Mouse (Mus musculus): ENCODE results near the gene Agbl3.

Gene Agbl3

DNA sequence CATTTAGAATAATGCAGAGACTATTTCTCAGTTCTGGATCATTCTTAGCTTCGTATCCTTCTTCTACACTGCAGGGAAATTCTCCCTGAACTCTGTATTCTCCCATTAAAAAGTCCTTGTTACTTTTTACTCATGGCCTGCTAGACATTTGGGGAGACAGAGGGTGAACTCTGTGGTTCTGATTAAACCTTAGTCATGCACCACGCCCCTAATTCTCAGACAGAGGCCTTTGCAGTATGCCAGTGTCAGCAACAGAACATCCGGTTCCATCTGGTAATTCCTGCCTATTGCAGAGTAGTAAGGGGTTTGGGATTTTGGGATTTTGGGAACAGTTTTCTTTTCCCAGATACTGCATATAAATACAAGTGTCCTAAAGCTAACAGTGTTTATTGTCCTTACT, 16.6 kb downstream of the Agbl3 start:
- peak; percentile 84 for DNase-seq (ENCODE audit: inconsistent ontology term)

DNA sequence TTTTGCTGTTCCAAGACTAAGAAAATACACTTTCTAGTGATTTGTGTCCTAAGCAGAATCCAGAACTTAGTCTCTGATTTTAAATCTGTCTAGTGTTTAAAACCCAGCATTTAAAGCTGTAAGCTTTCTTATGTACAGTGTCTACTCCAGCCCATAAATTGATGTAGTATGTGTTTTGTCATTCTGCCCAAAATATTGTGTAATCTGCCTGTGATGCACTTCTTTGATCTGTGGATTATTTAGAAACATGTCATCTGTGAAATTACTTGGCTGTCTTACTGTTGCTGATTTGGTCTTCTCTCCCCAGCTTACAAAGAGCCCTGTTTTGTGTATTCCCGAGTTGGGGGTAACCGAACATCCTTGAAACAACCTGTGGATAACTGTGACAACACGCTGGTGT, 17.7 kb downstream of the Agbl3 start:
- peak; percentile 57 for DNase-seq (ENCODE audit: inconsistent ontology term)

GRCm38 (mm10) chr6:34805582-34805981, 25.4 kb downstream of the Agbl3 start:
- DNase-seq (ENCODE audit: inconsistent ontology term) = no peak

DNA sequence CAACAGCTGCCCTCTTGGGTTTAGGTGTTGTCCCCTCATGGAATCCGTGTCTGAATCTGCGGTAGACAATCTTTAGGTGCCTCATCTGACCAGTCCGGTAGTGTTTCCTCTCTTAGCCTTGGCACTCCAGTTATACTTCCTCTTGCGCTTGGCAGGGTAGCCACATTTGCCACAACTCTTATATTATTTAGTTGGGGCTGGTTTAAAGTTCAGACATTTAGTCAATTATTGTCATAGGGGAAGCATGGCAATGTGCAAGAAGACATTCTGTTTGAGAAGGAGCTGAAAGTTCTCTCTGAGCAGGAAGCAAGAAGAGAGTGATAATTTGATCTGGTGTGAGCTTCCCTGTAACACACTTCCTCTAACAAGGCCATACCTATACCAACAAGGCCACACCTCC, 30.4 kb downstream of the Agbl3 start:
- DNase-seq (ENCODE audit: inconsistent ontology term) = no peak

GRCm38 (mm10) chr6:34824406-34824805, 44.2 kb downstream of the Agbl3 start:
- no peak for DNase-seq (ENCODE audit: inconsistent ontology term)

- no peak for DNase-seq (ENCODE audit: inconsistent ontology term)
Measured at GRCm38 (mm10) chr6:34832352-34832751, 52.1 kb downstream of the Agbl3 start.

GRCm38 (mm10) chr6:34861546-34862053, 81.4 kb downstream of the Agbl3 start:
- no peak for DNase-seq (ENCODE audit: inconsistent ontology term)

DNA sequence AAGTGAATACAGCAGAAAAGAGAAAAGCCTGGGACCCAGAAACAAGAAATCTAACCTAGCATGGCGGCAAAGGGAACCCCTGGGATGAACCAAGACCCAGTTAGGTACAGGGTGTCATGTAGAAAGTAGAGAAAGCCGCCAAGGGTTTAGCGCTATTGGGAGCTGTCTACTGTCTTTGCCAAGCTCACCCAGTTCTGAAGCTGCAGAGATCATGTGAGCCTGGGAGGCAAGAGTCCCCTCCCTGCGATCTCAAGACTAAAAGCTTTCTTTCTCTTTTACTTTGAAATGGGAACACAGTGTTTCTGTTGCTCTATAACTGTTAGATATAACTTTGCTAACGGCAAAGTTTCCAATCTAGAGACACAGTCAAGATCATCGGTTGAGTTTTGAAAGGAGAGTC, 82.1 kb downstream of the Agbl3 start:
- no peak for DNase-seq (ENCODE audit: inconsistent ontology term)

- peak; percentile 54 for DNase-seq (ENCODE audit: inconsistent ontology term)
Measured at GRCm38 (mm10) chr6:34862791-34863403, 82.7 kb downstream of the Agbl3 start, which contains the start of gene Tmem140. Gene Tmem140, plus strand, starts transcription at chr6:34863146.

DNA sequence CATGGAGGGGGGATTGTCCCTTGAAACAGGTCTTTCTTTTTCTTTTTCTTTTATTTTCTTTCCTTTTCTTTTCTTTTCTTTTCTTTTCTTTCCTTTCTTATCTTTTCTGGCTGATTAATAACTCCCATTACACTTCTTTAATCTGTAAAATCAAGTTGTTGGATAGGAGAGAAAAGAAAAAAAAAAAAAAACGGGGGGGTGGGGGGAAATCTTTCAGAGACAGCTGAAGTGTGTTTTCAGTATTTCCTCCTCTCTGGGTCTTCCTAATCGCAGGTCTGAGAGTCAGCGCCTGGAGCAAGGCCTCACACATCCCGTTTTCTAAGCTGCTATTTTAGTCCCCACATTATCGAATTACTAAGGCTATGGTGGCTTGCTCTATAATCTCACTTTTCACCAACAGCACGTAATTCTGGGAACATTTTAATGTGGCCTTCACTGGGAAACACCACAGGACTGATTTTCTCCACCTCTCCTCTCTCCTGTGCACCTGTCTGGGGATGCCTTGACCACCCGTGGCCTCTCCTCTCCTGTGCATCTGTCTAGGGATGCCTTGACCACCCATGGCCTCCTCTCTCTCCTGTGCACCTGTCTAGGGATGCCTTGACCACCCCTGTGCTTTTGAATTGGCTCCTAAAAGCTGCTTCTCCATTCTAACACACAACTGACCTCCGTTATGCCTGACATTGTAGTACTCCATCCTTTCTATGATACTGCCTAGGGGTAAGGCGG, 83.7 kb downstream of the Agbl3 start:
- no peak for DNase-seq (ENCODE audit: inconsistent ontology term)

DNA sequence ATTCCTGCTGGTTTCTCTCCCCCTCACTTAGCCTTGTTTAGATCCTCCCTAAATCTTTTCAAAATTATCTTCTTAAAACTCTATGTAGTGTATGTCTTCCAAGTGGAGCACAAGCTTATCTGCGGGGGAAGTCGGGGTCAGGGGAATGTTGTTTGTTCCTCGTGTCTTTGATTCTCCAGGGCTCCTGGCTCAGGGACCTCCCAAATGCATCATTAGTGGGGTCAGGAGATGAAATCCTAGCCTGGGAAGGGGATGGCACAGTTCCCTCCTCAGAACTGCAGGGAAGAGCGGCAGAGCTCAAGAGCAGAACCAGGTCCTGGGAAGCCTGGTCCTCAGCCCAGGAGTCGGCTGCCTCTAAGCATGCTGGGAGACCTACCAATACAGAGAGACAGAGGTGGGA, 85.0 kb downstream of the Agbl3 start:
- no peak for DNase-seq (ENCODE audit: inconsistent ontology term)

GRCm38 (mm10) chr6:34865711-34866593, 85.7 kb downstream of the Agbl3 start:
- DNase-seq (ENCODE audit: inconsistent ontology term) = no peak

DNA sequence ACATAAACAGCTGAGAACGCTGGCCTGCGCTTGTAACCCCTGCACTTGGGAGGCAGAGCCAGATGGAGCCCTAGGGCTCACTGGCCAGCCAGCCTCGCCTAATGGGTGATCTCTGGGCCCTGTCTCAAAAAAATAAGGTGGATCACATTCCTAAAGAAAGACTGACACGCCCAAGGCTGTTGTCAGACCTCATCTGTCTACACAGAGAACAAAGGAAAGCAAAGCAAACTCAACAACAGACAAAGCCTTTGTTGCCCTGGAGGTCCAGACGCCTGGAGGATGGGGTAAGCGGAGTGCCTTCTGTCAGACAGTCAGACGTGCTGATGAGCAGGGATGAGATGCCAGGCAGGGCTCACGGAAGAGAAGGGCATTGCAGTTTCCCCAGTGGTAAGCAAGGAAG, 86.6 kb downstream of the Agbl3 start:
- DNase-seq (ENCODE audit: inconsistent ontology term) = peak; percentile 56

DNA sequence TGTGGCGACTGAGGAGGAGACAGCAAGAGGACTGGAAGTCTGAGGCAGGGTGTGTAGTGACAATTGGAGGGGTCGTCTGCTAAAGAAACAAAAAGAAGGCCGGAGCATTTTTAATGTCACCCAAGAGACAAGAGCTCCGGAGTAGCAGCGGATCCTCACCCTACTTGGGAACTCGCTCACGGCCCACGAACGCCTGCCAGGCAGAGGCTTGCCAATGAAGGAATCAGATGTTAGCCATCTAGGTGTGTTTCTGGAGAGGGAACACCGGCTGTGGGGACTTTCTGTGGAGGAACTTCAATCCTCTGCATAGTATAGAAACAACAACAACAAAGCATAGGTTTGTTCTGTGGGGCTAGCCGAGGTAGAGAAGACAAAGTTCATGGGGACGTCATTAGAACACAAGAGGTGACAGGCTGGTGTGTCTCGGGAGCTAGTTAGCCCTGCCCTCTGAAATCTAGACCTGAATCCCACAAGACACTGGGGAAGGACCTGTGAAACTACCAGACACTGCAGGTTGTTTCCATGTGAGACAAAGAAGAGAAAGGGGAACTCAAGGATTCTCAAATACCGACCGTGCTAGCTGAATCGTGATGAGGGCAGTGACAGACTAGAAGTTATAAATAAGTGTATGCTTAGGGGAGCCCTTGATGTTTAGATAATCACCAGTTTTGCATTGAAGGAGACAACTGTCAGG, 87.2 kb downstream of the Agbl3 start:
- no peak for DNase-seq (ENCODE audit: inconsistent ontology term)

- no peak for DNase-seq (ENCODE audit: inconsistent ontology term)
Measured at GRCm38 (mm10) chr6:34867995-34868350, 87.7 kb downstream of the Agbl3 start.

DNA sequence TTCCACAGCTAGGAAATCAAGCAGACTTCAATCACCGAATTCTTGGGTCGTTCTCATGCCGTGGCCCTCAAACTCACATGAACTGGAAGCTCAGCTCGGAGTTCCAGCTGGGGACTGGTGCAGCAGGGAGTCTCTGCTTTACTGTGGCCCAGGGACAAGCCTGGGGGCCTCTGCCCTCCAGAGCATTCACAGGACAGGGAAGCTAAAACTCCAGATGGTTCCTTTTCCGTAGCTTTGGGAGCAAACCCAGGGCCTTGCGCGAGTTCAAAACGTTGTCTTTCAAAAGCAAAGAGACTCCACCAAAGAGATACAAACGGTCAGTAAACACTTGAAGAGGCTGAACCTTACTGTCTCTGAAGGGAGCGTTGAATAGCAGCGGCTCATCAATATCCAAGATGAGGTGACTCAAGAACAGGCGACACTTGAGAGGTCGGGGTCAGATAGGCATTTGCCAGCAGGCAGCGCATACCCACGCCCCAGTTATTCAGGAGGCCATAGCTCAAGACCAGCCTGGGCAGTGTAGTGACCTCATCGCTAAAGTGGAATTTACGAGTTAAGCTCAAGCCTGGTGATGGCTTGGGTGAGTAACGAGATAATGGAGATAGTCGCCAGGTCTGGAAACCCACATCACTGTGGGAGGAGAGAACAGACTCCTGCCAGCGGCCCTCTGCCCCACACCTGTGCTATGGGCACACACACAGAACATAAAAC, 88.4 kb downstream of the Agbl3 start:
- no peak for DNase-seq (ENCODE audit: inconsistent ontology term)

- no peak for DNase-seq (ENCODE audit: inconsistent ontology term)
Measured at GRCm38 (mm10) chr6:34869225-34869915, 89.1 kb downstream of the Agbl3 start.

GRCm38 (mm10) chr6:34870136-34870535, 89.9 kb downstream of the Agbl3 start:
- no peak for DNase-seq (ENCODE audit: inconsistent ontology term)

DNA sequence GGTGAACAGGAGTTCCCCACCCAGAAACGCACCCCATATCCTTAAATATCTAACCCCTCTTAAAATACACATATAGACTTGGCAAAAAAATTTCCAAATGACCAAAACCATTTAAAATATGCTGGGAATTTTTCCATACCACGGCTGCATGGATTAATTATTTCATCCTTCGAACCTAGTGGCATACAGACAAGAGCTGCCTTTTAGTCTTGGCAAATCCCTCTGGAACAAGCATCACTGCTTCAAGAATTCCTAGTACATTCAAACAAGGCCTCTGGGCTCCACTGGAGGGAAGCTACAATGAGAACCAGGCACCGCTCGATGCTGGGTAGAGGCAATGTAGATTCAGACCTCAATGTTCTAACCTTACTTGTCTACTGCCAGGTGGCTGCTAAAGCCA, 90.5 kb downstream of the Agbl3 start:
- DNase-seq (ENCODE audit: inconsistent ontology term) = no peak

- no peak for DNase-seq (ENCODE audit: inconsistent ontology term)
Measured at GRCm38 (mm10) chr6:34871929-34872328, 91.7 kb downstream of the Agbl3 start.

- DNase-seq (ENCODE audit: inconsistent ontology term) = no peak
Measured at GRCm38 (mm10) chr6:34872871-34873270, 92.6 kb downstream of the Agbl3 start.
